Comparison of ENCODE assay signal across 8 mouse cellular contexts in genomic region chr9:56938374-56938773, GRCm38 (mm10). TPM values are rescaled to one million over a fixed set of nuclear protein-coding genes. Genes with fewer than 3 reads are reported as not detected.
DNase-seq lines count a peak whose midpoint lies in the region; ATAC-seq and TF ChIP-seq lines count a peak whose summit lies in the region.

No protein-coding gene starts in this region.

- no peak for ATAC-seq in heart, embryonic 13.5 days (ENCODE audit: extremely low read depth, insufficient number of reproducible peaks, low FRiP score, low TSS enrichment)
- ATAC-seq in midbrain, postnatal 0 days (ENCODE audit: low FRiP score) = no peak

- DNase-seq in CD4-positive helper T cell, adult 2 months (ENCODE audit: low read depth, low spot score) = peak; percentile 41
- DNase-seq in adipocyte (ENCODE audit: low spot score) = peak; percentile 65
- peak; percentile 37 to 67 for DNase-seq in kidney, postnatal 36 days
- DNase-seq in midbrain, postnatal 0 days (ENCODE audit: low spot score) = peak; percentile 10
- DNase-seq in cerebellum, postnatal 25 days = no peak
- DNase-seq in right cerebral cortex, postnatal 25 days = no peak
- no peak for DNase-seq in thymus, adult 18-20 months

- 0% methylated on average over 7 of the region's 7 CpGs for WGBS in heart, embryonic 13.5 days
- WGBS in midbrain, postnatal 0 days = 7% methylated on average over 7 of the region's 7 CpGs

- H3K36me3 ChIP-seq in heart, embryonic 13.5 days = 0 out of 2 replicates have a peak, but pooled peaks cover 7% of the 10 kb centered on the region
- no peaks in the 10 kb centered on the region for H3K36me3 ChIP-seq in midbrain, postnatal 0 days (ENCODE audit: insufficient read depth, low read length)

- H3K9ac ChIP-seq in heart, embryonic 13.5 days = peak overlapping the region; percentile 94
- peak overlapping the region; percentile 69 for H3K9ac ChIP-seq in midbrain, postnatal 0 days (replicated peaks; ENCODE audit: low read length, poor library complexity, severe bottlenecking)

- 0 out of 2 replicates have a peak, but pooled peaks have one; percentile 13 for TF ChIP-seq CTCF in midbrain, postnatal 0 days (IDR thresholded peaks at IDR 0.05)

- peak overlapping the region; percentile 97 for H3K4me2 ChIP-seq in heart, embryonic 13.5 days
- peak overlapping the region; percentile 83 for H3K4me2 ChIP-seq in midbrain, postnatal 0 days (ENCODE audit: low read depth, low read length, poor library complexity, severe bottlenecking)

- H3K27ac ChIP-seq in heart, embryonic 13.5 days (replicated peaks) = peak overlapping the region; percentile 94
- H3K27ac ChIP-seq in midbrain, postnatal 0 days (ENCODE audit: low read depth, low read length) = no peak overlapping the region

- H3K27me3 ChIP-seq in heart, embryonic 13.5 days (replicated peaks) = no peaks in the 10 kb centered on the region
- H3K27me3 ChIP-seq in midbrain, postnatal 0 days (ENCODE audit: insufficient read depth, low read length) = no peaks in the 10 kb centered on the region

- H3K4me1 ChIP-seq in heart, embryonic 13.5 days = peaks cover 22% of the 10 kb centered on the region
- H3K4me1 ChIP-seq in midbrain, postnatal 0 days (ENCODE audit: insufficient read depth, low read length) = 0 out of 2 replicates have a peak, but pooled peaks cover 3% of the 10 kb centered on the region

- H3K9me3 ChIP-seq in heart, embryonic 13.5 days = no peaks in the 10 kb centered on the region
- H3K9me3 ChIP-seq in midbrain, postnatal 0 days (ENCODE audit: low read length) = no peaks in the 10 kb centered on the region

- peak overlapping the region; percentile 90 for H3K4me3 ChIP-seq in heart, embryonic 13.5 days
- peak overlapping the region; percentile 60 for H3K4me3 ChIP-seq in midbrain, postnatal 0 days (ENCODE audit: low read depth, low read length)

RNA-seq across cellular contexts. Expression of gene Imp3, which starts 1.1 kb away (rescaled TPM):
- 61.8 and 63.2 TPM in 2 replicates for polyA plus RNA-seq in heart, embryonic 13.5 days (2015; fragmentation: Nextera tagmentation; extraction: Ambion mirVana)
- 131 and 133 TPM in 2 replicates for total RNA-seq in midbrain, postnatal 0 days (2014; rRNA removed)
- polyA plus RNA-seq in midbrain, postnatal 0 days (2015; fragmentation: Nextera tagmentation; extraction: Ambion mirVana) = 77.2 and 80.3 TPM in 2 replicates

RNA-seq across cellular contexts. Expression of gene Snx33, which starts 10.2 kb away (rescaled TPM):
- 6.6 TPM in 2 replicates for polyA plus RNA-seq in heart, embryonic 13.5 days (2015; fragmentation: Nextera tagmentation; extraction: Ambion mirVana)
- total RNA-seq in midbrain, postnatal 0 days (2014; rRNA removed) = 5.7 and 7.3 TPM in 2 replicates
- polyA plus RNA-seq in midbrain, postnatal 0 days (2015; fragmentation: Nextera tagmentation; extraction: Ambion mirVana) = 1.6 and 1.7 TPM in 2 replicates

RNA-seq across cellular contexts. Expression of gene Snupn, which starts 12.3 kb away (rescaled TPM):
- 17.4 and 17.8 TPM in 2 replicates for polyA plus RNA-seq in heart, embryonic 13.5 days (2015; fragmentation: Nextera tagmentation; extraction: Ambion mirVana)
- 12.7 and 16.9 TPM in 2 replicates for total RNA-seq in midbrain, postnatal 0 days (2014; rRNA removed)
- 20.5 and 21.6 TPM in 2 replicates for polyA plus RNA-seq in midbrain, postnatal 0 days (2015; fragmentation: Nextera tagmentation; extraction: Ambion mirVana)

RNA-seq across cellular contexts. Expression of gene Ptpn9, which starts 56.3 kb away (rescaled TPM):
- polyA plus RNA-seq in heart, embryonic 13.5 days (2015; fragmentation: Nextera tagmentation; extraction: Ambion mirVana) = 13.8 and 14.8 TPM in 2 replicates
- total RNA-seq in midbrain, postnatal 0 days (2014; rRNA removed) = 44.4 and 52.2 TPM in 2 replicates
- 20.5 and 21.5 TPM in 2 replicates for polyA plus RNA-seq in midbrain, postnatal 0 days (2015; fragmentation: Nextera tagmentation; extraction: Ambion mirVana)

Comparison
In these comparisons a context has a peak if more than half of its experiments do, and no peak if none do; other contexts are left out.
1. DNase-seq: peak in CD4-positive helper T cell, adult 2 months (single experiment), adipocyte (single experiment), kidney, postnatal 36 days (2 of 2) and midbrain, postnatal 0 days (single experiment); none in cerebellum, postnatal 25 days (0 of 2), right cerebral cortex, postnatal 25 days (single experiment) and thymus, adult 18-20 months (0 of 2).